Mouse (Mus musculus): Measurements from ENCODE around the gene Bcl2l12. TPM values are rescaled to one million over a fixed set of nuclear protein-coding genes. Genes with fewer than 3 reads are reported as not detected.

The Bcl2l12 gene
- total RNA-seq, 2 experiments from 2014 or later = 10.2 to 11.2 TPM

DNA sequence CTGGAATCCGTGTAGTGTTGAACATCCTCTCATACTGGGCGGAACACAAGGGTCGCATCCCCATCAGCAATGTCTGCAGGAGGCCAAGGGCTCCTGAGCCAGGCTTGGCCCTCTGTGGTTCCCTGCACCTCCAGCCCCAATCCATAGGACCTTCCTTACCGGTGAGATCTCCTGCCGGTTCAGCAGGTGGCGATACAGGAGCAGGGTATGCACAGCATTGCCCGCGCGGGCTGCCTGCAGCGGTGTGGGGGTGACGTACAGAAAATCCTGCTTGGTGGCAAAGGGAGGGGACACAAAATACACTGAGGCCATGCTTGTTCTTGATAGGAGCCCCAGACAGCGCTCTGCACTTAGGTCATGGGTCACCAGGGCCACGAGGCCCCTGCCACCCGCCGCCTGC lies 31.9 kb downstream of the Bcl2l12 start:
- intact Hi-C loops (cut with DNase I) = no loop called here
- no peak for DNase-seq (ENCODE audit: low spot score)

DNA sequence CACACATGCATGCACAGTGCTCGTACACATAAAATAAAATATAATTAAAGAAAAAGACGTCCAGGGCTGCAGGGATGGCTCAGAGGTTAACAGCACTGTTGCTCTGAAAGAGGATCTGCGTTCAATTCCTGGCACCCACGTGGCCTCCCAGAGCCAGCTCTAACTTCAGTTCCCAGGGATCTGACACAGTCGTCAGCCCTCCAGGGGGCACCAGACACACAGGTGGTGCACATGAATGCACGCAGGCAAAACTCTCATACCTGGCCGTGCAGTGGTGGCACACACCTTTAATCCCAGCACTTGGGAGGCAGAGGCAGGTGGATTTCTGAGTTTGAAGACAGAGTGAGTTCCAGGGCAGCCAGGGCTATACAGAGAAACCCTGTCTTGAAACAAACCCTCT lies 32.5 kb downstream of the Bcl2l12 start:
- intact Hi-C loops (cut with DNase I) = no loop called here

DNA sequence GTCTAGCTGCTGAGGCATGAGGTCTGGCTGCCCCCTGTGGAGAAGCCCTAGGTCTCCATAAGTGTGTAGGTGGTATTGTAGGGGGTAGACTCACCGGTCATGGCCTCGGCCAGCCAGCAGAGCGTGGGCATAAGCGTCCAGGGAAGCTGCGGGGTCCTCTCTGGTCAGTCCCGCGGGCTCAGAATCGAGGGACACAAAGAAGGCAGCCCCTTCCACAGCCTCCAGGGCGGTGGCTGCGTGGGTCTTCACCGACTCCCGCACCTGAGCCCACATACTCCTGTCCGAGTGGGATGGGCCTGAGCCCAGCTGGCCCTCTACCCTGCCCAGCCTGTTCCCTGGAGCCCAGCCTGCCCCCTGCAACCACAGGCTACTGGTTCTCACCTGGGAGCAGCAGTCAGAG lies 33.5 kb downstream of the Bcl2l12 start:
- intact Hi-C loops (cut with DNase I) = no loop called here
- no peak for DNase-seq (ENCODE audit: low spot score)

More for the DNA sequence above, 32.5 kb downstream of the Bcl2l12 start:
- no peak for DNase-seq (ENCODE audit: low spot score)

DNA sequence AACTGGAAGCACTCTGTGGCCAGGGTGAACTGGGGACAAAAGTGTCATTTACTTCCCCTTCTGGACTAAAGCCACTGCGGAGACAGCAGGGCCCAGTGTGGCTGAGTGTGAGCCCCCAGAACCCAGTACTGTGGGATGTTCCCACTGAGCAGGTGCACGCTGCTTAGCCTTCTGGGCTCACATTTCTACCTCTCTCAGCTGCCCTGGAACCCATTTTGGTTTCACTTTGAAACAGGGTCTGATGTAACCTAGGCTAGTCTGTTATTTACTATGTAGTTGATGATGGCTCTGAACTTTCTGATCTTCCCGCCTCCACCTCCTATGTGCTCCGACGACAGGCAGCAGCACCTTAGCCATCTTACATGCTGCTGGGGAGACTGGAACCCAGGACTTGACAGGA lies 35.7 kb downstream of the Bcl2l12 start:
- intact Hi-C loops (cut with DNase I) = no loop called here
- DNase-seq (ENCODE audit: low spot score) = no peak

DNA sequence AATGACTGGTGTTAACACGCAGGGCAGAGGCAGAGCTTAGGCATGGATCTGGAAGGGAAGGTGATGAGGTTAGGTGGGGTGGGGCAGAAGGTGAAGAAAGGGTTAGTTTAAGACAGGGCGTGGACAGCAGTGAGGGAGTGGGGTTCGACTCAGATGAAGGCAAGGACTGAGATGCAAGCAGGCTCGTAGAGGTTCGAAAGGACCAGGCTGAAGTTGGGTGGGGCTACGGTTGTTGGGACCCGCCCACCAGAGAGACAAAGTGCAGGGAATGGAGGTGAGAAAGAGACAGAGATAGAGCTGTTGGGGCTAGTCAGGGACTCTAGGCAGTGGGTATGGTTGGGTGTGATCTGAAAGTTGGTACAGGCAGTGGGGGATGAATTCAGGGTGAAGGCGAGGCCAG lies 36.2 kb downstream of the Bcl2l12 start:
- no peak for DNase-seq (ENCODE audit: low spot score)
- intact Hi-C loops (cut with DNase I) = no loop called here

DNA sequence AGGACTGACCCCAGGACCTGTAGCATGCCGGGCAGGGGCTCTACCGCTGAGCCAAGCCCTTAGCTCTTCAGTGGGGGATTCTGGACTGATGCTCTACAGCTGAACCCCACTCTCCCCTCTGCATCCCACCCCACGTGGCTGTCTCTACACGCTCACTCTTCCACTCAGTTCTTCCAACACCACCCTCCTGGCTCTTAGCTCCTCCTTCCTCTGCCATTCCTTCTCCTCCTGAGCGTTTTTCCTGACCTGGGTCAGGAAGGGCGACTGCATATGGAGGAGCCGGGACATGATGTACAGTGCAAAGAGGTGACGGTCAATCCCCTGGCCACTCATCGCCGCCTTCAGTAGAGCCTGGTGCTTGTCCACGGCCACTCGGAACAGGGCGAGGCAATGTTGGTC lies 38.0 kb downstream of the Bcl2l12 start:
- DNase-seq (ENCODE audit: low spot score) = no peak
- intact Hi-C loops (cut with DNase I) = no loop called here

DNA sequence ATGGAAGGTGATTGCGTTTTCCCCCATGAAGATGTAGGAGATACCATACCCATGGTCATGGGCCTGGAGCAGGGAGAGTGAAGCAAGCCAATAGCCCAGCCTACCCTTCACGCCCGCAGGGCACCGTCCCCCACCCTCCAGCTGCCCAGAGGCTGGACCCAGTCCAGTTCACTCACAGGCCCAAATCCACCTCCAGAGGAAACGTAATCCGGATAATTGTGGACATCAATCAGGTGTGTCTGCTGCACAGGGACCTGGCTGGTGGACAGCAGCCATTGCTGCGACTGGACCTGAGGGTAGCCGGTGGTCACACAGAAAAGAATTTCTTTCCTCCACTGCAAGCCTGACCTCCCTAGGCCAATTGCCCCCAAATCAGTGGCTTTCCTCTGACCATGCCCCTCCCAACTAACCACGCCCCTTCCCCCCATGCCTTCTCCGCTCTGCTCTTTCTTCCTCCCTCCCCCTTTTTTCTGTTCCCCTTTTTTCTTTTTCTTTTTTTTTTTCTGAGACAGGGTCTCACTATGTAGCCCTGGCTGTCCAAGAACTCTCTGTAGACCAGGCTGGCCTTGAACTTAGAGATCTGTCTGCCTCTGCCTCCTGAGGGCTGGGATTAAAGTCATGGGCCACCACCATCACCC lies 38.5 kb downstream of the Bcl2l12 start:
- intact Hi-C loops (cut with DNase I) = loop anchor here (2.0 to 5.0 kb wide), 2 partner anchors 63 to 238 kb away; partner anchors contain the start of gene Fuz
- no peak for DNase-seq (ENCODE audit: low spot score)

DNA sequence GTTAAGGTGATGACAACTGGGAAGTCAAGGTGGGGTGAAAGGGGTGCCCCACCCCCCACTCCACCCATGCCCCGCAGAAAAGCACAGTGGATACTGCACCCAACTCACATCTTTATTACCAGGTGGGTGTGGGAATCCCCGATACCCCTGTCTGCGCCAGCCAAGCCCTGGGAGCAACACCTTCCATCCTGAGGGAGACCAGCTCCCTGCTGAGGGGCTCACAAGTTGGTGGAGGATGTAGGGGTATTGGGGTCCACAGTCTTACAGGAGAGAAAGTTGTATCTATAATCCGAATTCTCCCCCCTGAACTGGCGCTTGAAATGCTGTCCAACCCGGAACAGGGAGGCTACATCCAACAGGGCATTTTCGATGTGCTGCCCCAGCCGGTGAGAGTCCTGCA lies 39.2 kb downstream of the Bcl2l12 start:
- intact Hi-C loops (cut with DNase I) = loop anchor here (2.0 to 5.0 kb wide), 2 partner anchors 62 to 237 kb away; partner anchors contain the start of gene Fuz
- no peak for DNase-seq (ENCODE audit: low spot score)

DNA sequence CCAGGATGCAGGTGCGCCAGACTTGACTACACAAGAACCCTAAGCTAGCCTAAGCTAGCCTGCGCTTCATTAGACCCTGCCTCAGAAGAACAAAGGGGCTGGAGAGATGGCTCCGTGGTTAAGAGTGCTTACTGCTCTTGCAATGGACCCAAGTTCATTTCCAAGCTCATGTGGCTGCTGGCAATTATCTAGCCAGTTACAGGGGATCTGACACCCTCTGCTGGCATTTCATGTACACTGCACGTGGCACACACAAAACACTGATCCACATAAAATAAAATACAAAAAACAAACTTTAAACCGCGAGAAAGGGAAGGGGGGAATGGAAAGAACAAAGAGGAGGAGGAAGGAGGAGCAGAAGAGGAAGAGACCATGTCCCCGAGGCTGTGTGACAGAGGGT lies 40.3 kb downstream of the Bcl2l12 start:
- intact Hi-C loops (cut with DNase I) = loop anchor here (2.0 to 5.0 kb wide), 2 partner anchors 61 to 236 kb away; partner anchors contain the start of gene Fuz
- no peak for DNase-seq (ENCODE audit: low spot score)

DNA sequence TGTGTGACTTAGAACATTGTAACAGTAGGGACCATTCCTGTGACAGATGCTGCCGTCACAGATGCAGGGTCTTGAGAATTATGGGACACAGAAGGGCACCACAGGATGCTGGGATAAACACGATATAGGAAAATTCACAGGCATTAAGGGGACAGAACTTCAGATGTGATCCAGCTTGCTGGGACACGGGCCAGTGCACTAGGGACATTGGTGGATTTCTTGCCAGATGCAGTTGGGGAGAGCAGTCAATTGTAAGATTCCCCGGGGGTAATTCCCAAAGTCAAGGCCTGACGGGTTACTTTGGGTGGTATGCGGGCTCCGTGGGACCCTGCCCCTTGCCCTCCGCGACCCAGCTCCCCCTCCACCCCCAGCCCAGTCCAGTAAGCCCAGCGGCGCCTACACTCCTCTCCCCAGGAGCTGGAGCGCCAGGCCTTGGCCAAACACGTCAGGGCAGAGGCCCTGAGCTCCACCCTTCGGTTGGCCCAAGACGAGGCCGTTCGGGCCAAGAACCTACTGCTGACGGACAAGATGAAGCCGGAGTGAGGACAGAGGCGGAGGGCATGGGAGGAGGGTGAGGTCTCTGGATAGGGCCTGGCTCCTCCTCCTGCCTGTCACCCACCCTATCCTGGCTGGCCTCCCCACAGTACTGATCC lies 41.2 kb downstream of the Bcl2l12 start:
- DNase-seq (ENCODE audit: low spot score) = peak; percentile 76
- intact Hi-C loops (cut with DNase I) = loop anchor here (1.0 to 5.0 kb wide), 2 partner anchors 32 to 235 kb away; no protein-coding TSS in a partner anchor

DNA sequence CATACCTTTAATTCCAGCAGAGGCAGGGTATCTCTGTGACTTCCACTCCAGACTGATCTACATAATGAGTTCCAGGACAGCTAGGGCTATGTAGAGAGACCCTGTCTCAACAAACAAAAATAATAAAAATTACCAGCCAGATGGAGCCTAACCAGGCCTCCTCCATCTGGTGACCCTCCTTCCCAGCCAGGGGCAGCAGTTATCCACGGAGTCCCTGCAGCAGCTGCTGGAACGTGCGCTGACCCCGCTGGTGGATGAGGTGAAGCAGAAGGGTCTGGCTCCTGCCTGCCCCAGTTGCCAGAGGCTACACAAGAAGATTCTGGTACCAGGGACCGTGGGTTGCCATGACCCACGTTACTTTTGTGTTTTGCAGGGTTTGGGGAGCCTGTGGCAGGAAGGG lies 42.2 kb downstream of the Bcl2l12 start:
- intact Hi-C loops (cut with DNase I) = loop anchor here (5.0 kb wide), 1 partner anchor 234 kb away; no protein-coding TSS in a partner anchor
- DNase-seq (ENCODE audit: low spot score) = no peak

DNA sequence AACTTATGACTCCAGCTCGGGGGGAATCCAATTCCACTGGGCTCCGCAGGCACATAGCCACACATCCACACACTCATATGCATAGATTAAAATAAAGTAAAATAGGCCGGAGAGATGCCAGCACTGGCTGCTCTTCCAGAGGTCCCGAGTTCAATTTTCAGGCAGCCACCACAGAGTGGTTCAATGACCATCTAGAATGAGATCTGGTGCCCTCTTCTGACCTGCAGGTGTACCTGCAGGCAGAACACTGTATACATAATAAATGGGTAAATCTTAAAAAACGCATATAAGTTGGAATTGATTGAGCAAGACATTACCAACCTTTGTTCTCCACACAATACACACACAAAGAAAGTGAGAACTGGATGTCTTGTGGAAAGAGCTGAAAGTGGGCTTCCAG lies 42.9 kb downstream of the Bcl2l12 start:
- no peak for DNase-seq (ENCODE audit: low spot score)
- intact Hi-C loops (cut with DNase I) = loop anchor here (5.0 kb wide), 1 partner anchor 233 kb away; no protein-coding TSS in a partner anchor

DNA sequence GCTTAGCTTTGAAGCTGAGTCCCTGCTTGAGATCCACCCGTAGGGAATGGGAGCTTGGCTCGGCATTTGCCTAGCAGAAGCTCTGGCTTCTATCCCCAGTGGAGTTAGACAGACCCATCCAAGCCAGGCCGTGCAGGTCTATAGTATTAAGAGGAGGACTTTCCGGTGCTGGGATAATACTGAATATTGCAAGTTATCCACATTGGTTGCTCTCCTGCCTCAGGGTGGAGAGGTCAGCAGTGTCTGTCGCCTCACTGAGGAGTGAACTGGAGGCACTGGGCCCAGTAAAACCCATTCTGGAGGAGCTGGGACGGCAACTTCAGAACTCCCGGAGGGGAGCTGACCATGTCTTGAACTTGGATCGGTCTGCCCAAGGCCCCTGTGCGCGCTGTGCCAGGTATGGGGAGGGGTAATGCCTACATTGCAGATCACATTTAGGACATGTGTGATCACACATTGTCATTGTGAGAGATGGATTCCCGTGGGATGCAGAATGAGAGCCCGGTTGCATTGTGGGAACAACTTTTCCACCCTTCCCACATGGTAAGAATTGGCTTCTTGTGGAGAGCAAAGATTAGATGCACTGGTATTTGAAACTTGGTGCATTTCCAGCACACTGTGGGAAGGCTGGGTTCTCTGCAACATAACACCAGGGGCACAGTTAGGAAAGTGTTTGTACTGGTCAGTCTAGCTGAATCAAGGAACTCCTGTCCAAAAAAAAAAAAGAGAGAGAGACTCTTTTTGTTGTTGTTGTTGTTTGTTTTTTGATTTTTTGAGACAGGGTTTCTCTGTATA lies 44.2 kb downstream of the Bcl2l12 start:
- DNase-seq (ENCODE audit: low spot score) = no peak
- intact Hi-C loops (cut with DNase I) = no loop called here

DNA sequence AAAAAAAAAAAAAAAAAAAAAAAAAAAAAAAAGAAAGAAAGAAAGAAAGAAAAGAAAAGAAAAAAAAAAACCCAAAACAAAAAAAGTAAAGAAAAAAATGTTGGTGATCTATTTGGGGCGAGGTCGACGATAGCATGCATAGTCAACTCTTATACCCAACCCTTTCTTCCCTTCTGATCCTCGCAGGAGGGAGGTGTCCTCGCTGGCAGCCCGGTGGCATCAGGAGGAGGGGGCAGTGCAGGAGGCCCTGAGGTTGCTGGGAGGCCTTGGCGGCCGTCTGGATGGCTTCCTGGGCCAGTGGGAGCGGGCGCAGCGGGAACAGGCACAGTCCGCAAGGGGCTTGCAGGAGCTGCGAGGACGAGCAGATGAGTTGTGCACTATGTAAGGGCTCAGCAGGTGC lies 45.0 kb downstream of the Bcl2l12 start:
- intact Hi-C loops (cut with DNase I) = no loop called here
- no peak for DNase-seq (ENCODE audit: low spot score)

DNA sequence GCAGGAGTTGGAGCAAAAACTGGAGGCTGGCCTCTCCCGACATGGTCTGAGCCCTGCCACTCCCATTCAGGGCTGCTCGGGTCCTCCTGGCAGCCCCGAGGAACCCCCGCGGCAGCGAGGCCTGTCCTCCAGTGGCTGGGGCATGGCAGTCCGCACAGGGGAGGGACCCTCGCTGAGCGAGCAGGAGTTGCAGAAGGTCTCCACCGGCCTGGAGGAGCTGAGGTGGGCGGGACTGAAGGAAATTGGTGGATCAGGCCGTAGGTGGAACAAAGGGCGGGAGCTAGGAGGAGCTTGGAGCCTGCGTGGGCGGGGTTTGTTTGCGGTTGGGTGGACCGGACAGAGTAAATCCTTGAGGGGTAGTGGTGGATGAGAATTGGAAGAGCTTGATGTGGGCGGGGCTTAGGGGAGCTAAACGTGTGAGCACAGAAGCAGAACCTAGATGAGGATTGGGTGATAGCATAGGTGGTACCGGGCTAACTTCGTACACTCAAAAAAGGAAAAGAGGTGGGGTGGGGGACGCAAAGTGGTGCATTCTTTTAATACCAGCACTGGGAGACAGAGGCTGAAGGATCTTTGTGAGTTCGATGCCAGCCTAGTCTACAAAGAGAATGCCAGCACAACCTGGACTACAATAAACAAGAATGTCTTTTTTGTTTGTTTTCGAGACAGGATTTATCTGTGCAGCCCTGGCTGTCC lies 45.8 kb downstream of the Bcl2l12 start:
- peak; percentile 90 for DNase-seq (ENCODE audit: low spot score)
- intact Hi-C loops (cut with DNase I) = no loop called here

DNA sequence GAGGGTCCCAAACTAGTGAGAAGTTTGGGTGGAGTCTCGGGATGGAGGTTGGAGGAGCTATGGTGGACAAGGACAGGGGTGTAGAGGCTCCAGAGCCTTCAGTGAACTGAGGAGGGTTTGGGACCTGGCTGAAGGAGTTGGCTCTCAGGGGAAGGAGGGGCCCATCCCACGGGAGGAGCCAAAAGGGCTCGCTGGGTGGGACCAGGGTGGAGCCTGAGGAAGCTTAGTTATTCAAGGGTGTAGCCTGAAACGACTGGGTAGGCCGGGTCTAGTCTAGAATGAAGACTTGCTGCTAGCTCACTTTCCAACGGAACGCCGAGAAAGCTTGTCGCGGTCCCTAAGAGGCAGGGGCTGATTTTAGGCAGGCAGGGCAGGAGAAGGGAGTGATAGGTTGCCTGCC lies 46.6 kb downstream of the Bcl2l12 start:
- intact Hi-C loops (cut with DNase I) = loop anchor here (1.0 kb wide), 1 partner anchor 20 kb away; no protein-coding TSS in a partner anchor
- peak; percentile 72 for DNase-seq (ENCODE audit: low spot score)

DNA sequence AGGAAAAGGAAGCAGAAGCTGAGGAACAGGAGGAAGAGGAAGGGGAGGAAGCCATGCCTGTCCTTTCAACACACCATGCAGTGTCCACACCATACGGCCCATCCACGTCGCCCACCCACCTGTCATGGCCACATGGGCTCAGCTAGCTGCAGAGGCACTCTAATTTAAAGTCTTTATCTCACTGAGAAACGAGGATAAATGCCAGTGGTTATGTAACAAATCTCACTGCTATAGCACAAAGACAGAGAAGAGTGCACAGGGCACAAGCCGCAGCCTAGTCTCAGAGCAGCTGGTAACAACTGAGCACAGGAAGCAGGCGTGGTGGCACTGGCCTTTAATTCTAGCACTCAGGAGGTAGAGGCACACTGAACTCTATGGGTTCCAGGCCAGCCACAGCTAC lies 48.6 kb downstream of the Bcl2l12 start:
- intact Hi-C loops (cut with DNase I) = no loop called here
- no peak for DNase-seq (ENCODE audit: low spot score)

DNA sequence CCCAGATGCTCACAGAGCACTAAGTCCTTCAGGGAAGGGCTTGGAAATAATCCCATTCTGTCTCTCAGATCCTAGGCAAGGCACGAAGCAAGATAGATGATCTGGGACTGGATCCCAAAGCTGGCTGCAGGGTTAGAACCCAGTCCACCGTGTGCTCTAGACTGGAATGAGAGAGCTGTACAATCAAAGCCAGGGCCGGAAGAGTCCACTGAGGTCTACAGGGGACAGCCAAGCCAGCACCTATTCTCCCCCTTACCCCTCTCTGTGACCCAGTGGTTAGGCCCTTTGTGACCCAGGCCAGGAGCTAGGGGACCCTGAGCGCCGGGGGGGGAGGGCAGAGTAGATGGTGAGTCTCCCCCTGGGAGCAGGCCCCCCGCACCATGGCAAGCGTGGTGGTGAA lies 55.6 kb downstream of the Bcl2l12 start, which contains the start of gene Tsks:
Gene Tsks, plus strand, starts transcription at position 301 of the 400 bp plus-strand sequence.
- intact Hi-C loops (cut with DNase I) = no loop called here
- DNase-seq (ENCODE audit: low spot score) = no peak
